Mouse (Mus musculus): ENCODE measurements around the gene Prrc2a.

Prrc2a gene

DNA sequence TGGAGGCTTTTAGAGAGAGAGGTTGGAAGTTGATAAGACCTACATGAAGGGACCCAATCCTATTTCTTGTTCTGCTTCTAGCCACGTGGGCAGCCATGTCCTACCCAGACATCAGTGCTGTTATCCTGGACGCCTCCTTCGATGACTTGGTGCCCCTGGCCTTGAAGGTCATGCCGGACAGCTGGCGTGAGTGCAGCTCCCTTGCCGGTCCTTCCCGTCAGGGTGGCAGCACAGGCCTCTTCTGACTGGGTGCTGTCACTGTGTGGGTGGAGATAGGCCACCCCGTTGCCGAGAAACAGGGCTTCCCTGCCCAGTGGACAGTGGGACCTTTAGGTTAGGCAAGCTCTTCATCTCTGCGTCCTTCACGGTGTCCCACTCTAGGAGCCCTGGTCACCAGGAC lies 63.5 kb downstream of the Prrc2a start:
- no peak for DNase-seq

DNA sequence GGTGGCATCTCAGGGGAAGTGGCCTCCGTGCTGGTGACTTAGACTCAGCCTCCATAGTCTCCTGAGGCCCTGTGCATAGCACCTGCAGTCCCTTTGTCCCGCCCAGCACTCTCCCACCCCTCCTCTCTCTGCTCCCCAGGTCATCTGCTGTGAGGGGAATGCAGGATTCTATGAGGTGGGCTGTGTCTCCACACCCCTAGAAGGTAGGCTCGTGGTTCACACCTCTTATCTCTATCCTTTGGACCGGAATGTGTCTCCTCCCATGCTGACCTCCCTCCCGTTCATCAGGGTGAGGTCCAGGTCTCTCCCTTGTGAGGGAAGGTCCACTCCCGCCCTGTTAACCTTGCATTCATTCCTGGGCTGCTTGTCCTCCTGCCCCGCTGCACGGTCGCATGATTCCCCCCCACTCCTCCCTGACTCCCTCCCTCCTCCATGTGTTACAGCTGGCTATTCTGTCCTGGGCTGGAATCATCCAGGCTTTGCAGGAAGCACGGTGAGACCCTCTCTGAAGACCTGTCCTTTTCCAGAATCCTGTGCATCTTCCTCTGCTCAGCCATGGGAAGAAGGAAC lies 64.4 kb downstream of the Prrc2a start:
- no peak for DNase-seq
